Mouse (Mus musculus): ENCODE measurements around the gene Hcrt.
A peak's percentile ranks its signal among the peaks of the same experiment; 100 is the strongest.

Gene Hcrt

GRCm38 (mm10) chr11:100767871-100768270 is 5.1 kb upstream of the Hcrt start:
- no peak for DNase-seq (ENCODE audit: low spot score)

- DNase-seq (ENCODE audit: low spot score), result no peak
Measured at GRCm38 (mm10) chr11:100766726-100767125, 4.0 kb upstream of the Hcrt start.

GRCm38 (mm10) chr11:100761547-100762045 is 1.1 kb downstream of the Hcrt start:
- DNase-seq (ENCODE audit: low spot score), result peak; percentile 78

GRCm38 (mm10) chr11:100759611-100760233 is 3.0 kb downstream of the Hcrt start, which contains the start of gene Kcnh4:
Gene Kcnh4, minus strand, starts transcription at chr11:100759942.
- DNase-seq (ENCODE audit: low spot score), result peak; percentile 76

GRCm38 (mm10) chr11:100758707-100759610 is 3.8 kb downstream of the Hcrt start:
- peak; percentile 22 for DNase-seq (ENCODE audit: low spot score)

GRCm38 (mm10) chr11:100757566-100757965 is 5.2 kb downstream of the Hcrt start:
- DNase-seq (ENCODE audit: low spot score), result no peak

GRCm38 (mm10) chr11:100756476-100756875 is 6.3 kb downstream of the Hcrt start:
- no peak for DNase-seq (ENCODE audit: low spot score)

- DNase-seq (ENCODE audit: low spot score), result no peak
Measured at GRCm38 (mm10) chr11:100754693-100755057, 8.1 kb downstream of the Hcrt start.

- DNase-seq (ENCODE audit: low spot score), result no peak
Measured at GRCm38 (mm10) chr11:100754021-100754692, 8.6 kb downstream of the Hcrt start.

GRCm38 (mm10) chr11:100752294-100752693 is 10.4 kb downstream of the Hcrt start:
- no peak for DNase-seq (ENCODE audit: low spot score)

GRCm38 (mm10) chr11:100750127-100750526 is 12.6 kb downstream of the Hcrt start:
- no peak for DNase-seq (ENCODE audit: low spot score)

GRCm38 (mm10) chr11:100749469-100749868 is 13.3 kb downstream of the Hcrt start:
- no peak for DNase-seq (ENCODE audit: low spot score)

- DNase-seq (ENCODE audit: low spot score), result no peak
Measured at GRCm38 (mm10) chr11:100748620-100749019, 14.1 kb downstream of the Hcrt start.

GRCm38 (mm10) chr11:100747114-100747513 is 15.6 kb downstream of the Hcrt start:
- no peak for DNase-seq (ENCODE audit: low spot score)

- DNase-seq (ENCODE audit: low spot score), result no peak
Measured at GRCm38 (mm10) chr11:100746546-100746945, 16.2 kb downstream of the Hcrt start.

- peak; percentile 44 for DNase-seq (ENCODE audit: low spot score)
Measured at GRCm38 (mm10) chr11:100745085-100745484, 17.6 kb downstream of the Hcrt start.

GRCm38 (mm10) chr11:100741348-100741747 is 21.4 kb downstream of the Hcrt start:
- DNase-seq (ENCODE audit: low spot score), result no peak

- no peak for DNase-seq (ENCODE audit: low spot score)
Measured at GRCm38 (mm10) chr11:100738749-100739148, 24.0 kb downstream of the Hcrt start.

GRCm38 (mm10) chr11:100738066-100738604 is 24.6 kb downstream of the Hcrt start, which contains the start of gene Rab5c:
Gene Rab5c, minus strand, starts transcription at chr11:100738215.
- peak; percentile 100 for DNase-seq (ENCODE audit: low spot score)

GRCm38 (mm10) chr11:100737105-100737733 is 25.5 kb downstream of the Hcrt start:
- no peak for DNase-seq (ENCODE audit: low spot score)

GRCm38 (mm10) chr11:100736746-100737080 is 26.0 kb downstream of the Hcrt start:
- DNase-seq (ENCODE audit: low spot score), result no peak

Data from lung, postnatal 25 days (tissue).